Mouse (Mus musculus): ENCODE results near the gene Nif3l1. TPM values are rescaled to one million over a fixed set of nuclear protein-coding genes. Genes with fewer than 3 reads are reported as not detected.

Nif3l1 gene
- 36.1 and 37.3 TPM in 2 replicates for polyA plus RNA-seq (2014; fragmentation: Nextera tagmentation; extraction: Ambion mirVana)

DNA sequence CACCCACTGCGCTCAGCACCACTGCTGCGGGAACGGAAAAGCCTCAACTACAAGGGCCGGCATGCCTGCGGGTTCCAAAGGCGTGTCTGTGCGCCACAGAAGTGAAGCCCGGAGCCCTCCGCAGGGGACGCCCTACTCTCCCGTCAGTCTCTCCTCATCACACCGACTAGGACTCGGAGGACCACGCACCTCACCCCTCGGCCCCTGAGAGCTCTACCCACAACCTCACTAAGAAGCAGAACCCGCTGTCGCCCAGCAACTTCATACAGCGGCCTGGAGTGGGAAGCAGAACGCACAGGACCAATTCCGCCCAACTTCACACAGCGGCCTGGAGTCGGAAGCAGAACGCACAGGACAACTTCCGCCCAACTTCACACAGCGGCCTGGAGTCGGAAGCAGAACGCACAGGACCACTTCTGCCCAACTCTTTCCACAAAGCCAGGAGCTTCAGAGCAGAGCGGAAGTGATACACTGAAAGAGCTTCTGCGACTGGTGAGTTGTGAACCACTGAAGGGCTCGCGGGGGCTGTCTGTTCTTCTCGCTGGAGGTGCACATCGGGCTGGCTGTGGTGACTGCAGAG is at the start of gene Nif3l1, which contains the start of gene Ppil3:
Nif3l1 (plus strand) TSS at position 9 of the 580 bp plus-strand sequence.
Ppil3 (minus strand) TSS at position 344 of the 580 bp plus-strand sequence.
- H3K27ac ChIP-seq (replicated peaks; ENCODE audit: low read depth, low read length), result peak within 1 kb of the TSS; percentile 88
- peak within 1 kb of the TSS; percentile 84 for H3K9ac ChIP-seq (ENCODE audit: low read depth, low read length)
- H3K9me3 ChIP-seq (ENCODE audit: control insufficient read depth, low read length), result no peaks in the 10 kb centered on the region
- H3K36me3 ChIP-seq (ENCODE audit: control insufficient read depth, insufficient read depth, low read length), result peaks cover 49% of the 10 kb centered on the region
- peak within 1 kb of the TSS; percentile 56 for H3K4me3 ChIP-seq (ENCODE audit: low read depth, low read length)
- peak within 1 kb of the TSS; percentile 68 for H3K4me2 ChIP-seq (ENCODE audit: low read depth, low read length)
- DNase-seq (ENCODE audit: low spot score), result peak; percentile 97
- under 1% methylated on average over 33 of the region's 33 CpGs for WGBS
- peaks cover 14% of the 10 kb centered on the region; the same call in 1 of the 2 replicates for H3K4me1 ChIP-seq (ENCODE audit: control insufficient read depth, insufficient read depth, low read length)
- ATAC-seq (ENCODE audit: low read depth), result peak; percentile 97
- no peaks in the 10 kb centered on the region for H3K27me3 ChIP-seq (replicated peaks; ENCODE audit: control insufficient read depth, insufficient read depth, low read length)

DNA sequence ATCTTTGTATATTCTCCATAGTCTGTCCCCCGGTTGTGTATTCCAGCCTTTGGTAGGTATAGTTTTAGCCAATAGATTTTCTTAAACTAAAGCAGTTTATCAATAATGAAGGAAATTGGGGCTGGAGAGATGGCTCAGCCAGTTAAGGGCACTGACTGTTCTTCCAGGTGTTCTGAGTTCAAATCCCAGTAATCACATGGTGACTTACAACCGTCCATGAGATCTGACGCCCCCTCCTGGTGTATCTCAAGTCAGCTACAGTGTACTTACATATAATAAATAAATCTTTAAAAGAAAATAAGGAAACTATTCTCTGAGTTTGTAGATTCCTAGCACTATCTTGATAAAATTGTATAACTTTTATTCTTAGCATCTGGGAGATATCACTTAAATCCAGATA is 49.6 kb upstream of the Nif3l1 start:
- peaks cover 58% of the 10 kb centered on the region for H3K36me3 ChIP-seq (ENCODE audit: control insufficient read depth, insufficient read depth, low read length)
- ATAC-seq (ENCODE audit: low read depth), result no peak

DNA sequence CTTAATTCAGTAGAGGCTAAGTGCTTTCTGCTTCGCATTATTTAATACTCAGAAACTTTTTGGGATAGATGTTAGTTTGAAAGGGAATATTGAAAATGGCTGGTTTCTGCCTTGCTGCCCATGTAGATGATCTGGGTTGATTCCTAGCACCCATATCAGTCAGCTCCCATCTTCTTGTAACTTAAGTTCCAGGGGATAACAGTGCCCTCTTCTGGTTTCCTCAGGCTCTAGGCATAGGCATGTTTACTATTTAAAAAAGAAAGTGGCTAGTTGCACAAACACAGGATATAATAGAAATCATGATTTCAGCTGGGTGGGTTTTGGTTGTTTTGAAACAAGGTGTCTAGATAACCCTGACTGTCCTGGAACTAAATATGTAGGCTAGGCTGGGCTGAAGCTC is 48.8 kb upstream of the Nif3l1 start:
- peaks cover 66% of the 10 kb centered on the region for H3K36me3 ChIP-seq (ENCODE audit: control insufficient read depth, insufficient read depth, low read length)
- H3K9ac ChIP-seq (ENCODE audit: low read depth, low read length), result no peak overlapping the region
- no peak overlapping the region for H3K4me3 ChIP-seq (ENCODE audit: low read depth, low read length)
- peaks cover 11% of the 10 kb centered on the region for H3K4me1 ChIP-seq (ENCODE audit: control insufficient read depth, insufficient read depth, low read length)
- H3K4me2 ChIP-seq (ENCODE audit: low read depth, low read length), result no peak overlapping the region
- 100% methylated on average over 1 of the region's 1 CpGs for WGBS
- no peaks in the 10 kb centered on the region for H3K9me3 ChIP-seq (ENCODE audit: control insufficient read depth, low read length)
- DNase-seq (ENCODE audit: low spot score) (no peak), ATAC-seq (ENCODE audit: low read depth) (no peak)
- no peaks in the 10 kb centered on the region for H3K27me3 ChIP-seq (replicated peaks; ENCODE audit: control insufficient read depth, insufficient read depth, low read length)
- no peak overlapping the region for H3K27ac ChIP-seq (replicated peaks; ENCODE audit: low read depth, low read length)

More for the DNA sequence above, 49.6 kb upstream of the Nif3l1 start:
- Histone ChIP-seq H3K4me3 (ENCODE audit: low read depth, low read length) (no peak overlapping the region), H3K9me3 (ENCODE audit: control insufficient read depth, low read length) (no peaks in the 10 kb centered on the region), H3K27me3 (replicated peaks; ENCODE audit: control insufficient read depth, insufficient read depth, low read length) (no peaks in the 10 kb centered on the region), H3K9ac (ENCODE audit: low read depth, low read length) (no peak overlapping the region), H3K4me2 (ENCODE audit: low read depth, low read length) (no peak overlapping the region), H3K27ac (replicated peaks; ENCODE audit: low read depth, low read length) (no peak overlapping the region), H3K4me1 (ENCODE audit: control insufficient read depth, insufficient read depth, low read length) (peaks cover 11% of the 10 kb centered on the region)
- 92% methylated on average over 3 of the region's 3 CpGs for WGBS
- no peak for DNase-seq (ENCODE audit: low spot score)

DNA sequence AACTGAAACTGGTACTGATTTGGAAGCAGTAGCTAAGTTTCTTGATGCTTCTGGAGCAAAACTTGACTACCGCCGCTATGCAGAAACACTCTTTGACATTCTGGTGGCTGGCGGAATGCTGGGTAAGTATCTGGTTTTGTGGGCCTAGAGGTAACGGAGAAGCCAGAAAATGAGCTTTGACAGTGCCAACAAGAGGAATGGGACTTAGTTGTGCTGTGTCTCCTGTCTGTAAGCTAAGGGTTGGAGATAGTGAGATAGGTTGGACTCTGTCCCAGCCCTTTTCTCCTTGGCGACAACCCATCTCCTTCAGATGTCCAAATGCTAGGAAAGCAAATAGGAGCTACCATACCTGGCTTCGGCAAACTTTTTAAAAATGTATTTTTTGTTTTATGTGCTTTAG is 47.2 kb upstream of the Nif3l1 start:
- no peak overlapping the region for H3K4me3 ChIP-seq (ENCODE audit: low read depth, low read length)
- H3K9me3 ChIP-seq (ENCODE audit: control insufficient read depth, low read length), result no peaks in the 10 kb centered on the region
- DNase-seq (ENCODE audit: low spot score) (no peak), ATAC-seq (ENCODE audit: low read depth) (no peak)
- WGBS, result 95% methylated on average over 6 of the region's 6 CpGs
- no peaks in the 10 kb centered on the region for H3K27me3 ChIP-seq (replicated peaks; ENCODE audit: control insufficient read depth, insufficient read depth, low read length)
- H3K9ac ChIP-seq (ENCODE audit: low read depth, low read length), result no peak overlapping the region
- H3K36me3 ChIP-seq (ENCODE audit: control insufficient read depth, insufficient read depth, low read length), result peaks cover 82% of the 10 kb centered on the region
- H3K4me2 ChIP-seq (ENCODE audit: low read depth, low read length), result no peak overlapping the region
- peaks cover 4% of the 10 kb centered on the region; the same call in 1 of the 2 replicates for H3K4me1 ChIP-seq (ENCODE audit: control insufficient read depth, insufficient read depth, low read length)
- no peak overlapping the region for H3K27ac ChIP-seq (replicated peaks; ENCODE audit: low read depth, low read length)

DNA sequence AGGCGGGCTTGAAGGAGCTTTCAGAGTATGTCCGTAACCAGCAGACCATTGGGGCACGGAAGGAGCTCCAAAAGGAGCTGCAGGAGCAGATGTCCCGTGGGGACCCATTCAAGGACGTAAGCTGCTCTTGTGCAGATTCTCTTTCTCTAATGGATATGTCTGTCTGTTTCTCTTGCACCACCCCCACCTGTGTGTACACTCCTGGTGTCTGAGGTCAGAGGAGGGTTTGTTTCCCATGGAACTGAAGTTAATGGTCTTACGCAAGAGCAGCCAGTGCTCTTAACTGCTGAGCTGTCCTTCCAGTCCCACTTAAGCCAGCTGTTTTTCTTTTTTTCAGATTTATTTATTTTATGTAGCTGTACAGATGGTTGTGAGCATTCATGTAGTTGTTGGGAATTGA is 43.6 kb upstream of the Nif3l1 start:
- no peaks in the 10 kb centered on the region for H3K4me1 ChIP-seq (ENCODE audit: control insufficient read depth, insufficient read depth, low read length)
- H3K4me2 ChIP-seq (ENCODE audit: low read depth, low read length), result no peak overlapping the region
- no peak overlapping the region for H3K9ac ChIP-seq (ENCODE audit: low read depth, low read length)
- DNase-seq (ENCODE audit: low spot score), result no peak
- 93% methylated on average over 6 of the region's 6 CpGs for WGBS
- no peak overlapping the region for H3K4me3 ChIP-seq (ENCODE audit: low read depth, low read length)
- no peak for ATAC-seq (ENCODE audit: low read depth)
- H3K27ac ChIP-seq (replicated peaks; ENCODE audit: low read depth, low read length), result no peak overlapping the region
- H3K9me3 ChIP-seq (ENCODE audit: control insufficient read depth, low read length), result no peaks in the 10 kb centered on the region
- peaks cover 91% of the 10 kb centered on the region for H3K36me3 ChIP-seq (ENCODE audit: control insufficient read depth, insufficient read depth, low read length)
- H3K27me3 ChIP-seq (replicated peaks; ENCODE audit: control insufficient read depth, insufficient read depth, low read length), result no peaks in the 10 kb centered on the region

DNA sequence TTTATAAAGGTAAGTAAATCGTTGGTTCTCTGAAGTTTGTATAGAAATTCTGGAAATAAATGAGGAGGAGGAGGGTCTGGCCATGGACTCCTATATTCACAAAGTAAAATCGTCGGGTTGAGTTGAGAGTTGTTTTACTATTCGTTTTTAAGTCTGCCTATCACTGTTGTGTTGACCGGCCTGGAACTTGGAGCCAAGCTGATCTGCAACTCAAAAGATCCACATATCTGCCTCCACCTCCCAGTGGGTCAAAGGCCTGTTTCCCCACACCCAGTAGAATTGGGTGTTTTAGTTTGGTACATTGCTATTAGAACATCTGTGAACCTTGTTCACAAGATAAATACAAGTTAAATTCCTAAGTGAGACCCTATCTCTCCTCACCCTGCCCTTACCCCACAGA is 41.2 kb upstream of the Nif3l1 start:
- Histone ChIP-seq H3K4me1 (ENCODE audit: control insufficient read depth, insufficient read depth, low read length) (no peaks in the 10 kb centered on the region), H3K9ac (ENCODE audit: low read depth, low read length) (no peak overlapping the region), H3K4me3 (ENCODE audit: low read depth, low read length) (no peak overlapping the region), H3K36me3 (ENCODE audit: control insufficient read depth, insufficient read depth, low read length) (peaks cover 86% of the 10 kb centered on the region), H3K4me2 (ENCODE audit: low read depth, low read length) (no peak overlapping the region), H3K9me3 (ENCODE audit: control insufficient read depth, low read length) (no peaks in the 10 kb centered on the region), H3K27me3 (replicated peaks; ENCODE audit: control insufficient read depth, insufficient read depth, low read length) (no peaks in the 10 kb centered on the region), H3K27ac (replicated peaks; ENCODE audit: low read depth, low read length) (no peak overlapping the region)
- DNase-seq (ENCODE audit: low spot score) (no peak), ATAC-seq (ENCODE audit: low read depth) (no peak)
- WGBS, result 94% methylated on average over 5 of the region's 5 CpGs

DNA sequence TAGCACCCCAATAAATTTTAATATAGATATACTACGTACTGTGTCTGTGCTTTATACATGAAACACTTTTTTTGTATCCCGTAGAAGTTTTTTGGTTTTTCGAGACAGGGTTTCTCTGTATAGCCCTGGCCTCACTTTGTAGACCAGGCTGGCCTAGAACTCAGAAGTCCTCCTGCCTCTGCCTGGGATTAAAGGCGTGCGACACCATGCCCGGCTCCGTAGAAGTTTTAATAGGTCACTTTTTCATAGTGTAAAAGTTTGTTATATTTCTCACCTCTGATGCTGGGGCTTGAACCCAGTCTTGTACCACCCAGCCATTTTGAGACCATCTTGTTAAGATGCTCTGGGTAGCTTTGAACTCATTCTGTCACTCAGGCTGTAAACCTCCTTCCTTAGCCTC is 37.6 kb upstream of the Nif3l1 start:
- no peak for ATAC-seq (ENCODE audit: low read depth)
- H3K36me3 ChIP-seq (ENCODE audit: control insufficient read depth, insufficient read depth, low read length), result peaks cover 76% of the 10 kb centered on the region
- H3K27ac ChIP-seq (replicated peaks; ENCODE audit: low read depth, low read length), result no peak overlapping the region
- no peak overlapping the region for H3K4me2 ChIP-seq (ENCODE audit: low read depth, low read length)
- H3K27me3 ChIP-seq (replicated peaks; ENCODE audit: control insufficient read depth, insufficient read depth, low read length), result no peaks in the 10 kb centered on the region
- 98% methylated on average over 7 of the region's 7 CpGs for WGBS
- H3K4me3 ChIP-seq (ENCODE audit: low read depth, low read length), result no peak overlapping the region
- no peaks in the 10 kb centered on the region for H3K9me3 ChIP-seq (ENCODE audit: control insufficient read depth, low read length)
- no peak for DNase-seq (ENCODE audit: low spot score)
- no peaks in the 10 kb centered on the region for H3K4me1 ChIP-seq (ENCODE audit: control insufficient read depth, insufficient read depth, low read length)
- no peak overlapping the region for H3K9ac ChIP-seq (ENCODE audit: low read depth, low read length)

DNA sequence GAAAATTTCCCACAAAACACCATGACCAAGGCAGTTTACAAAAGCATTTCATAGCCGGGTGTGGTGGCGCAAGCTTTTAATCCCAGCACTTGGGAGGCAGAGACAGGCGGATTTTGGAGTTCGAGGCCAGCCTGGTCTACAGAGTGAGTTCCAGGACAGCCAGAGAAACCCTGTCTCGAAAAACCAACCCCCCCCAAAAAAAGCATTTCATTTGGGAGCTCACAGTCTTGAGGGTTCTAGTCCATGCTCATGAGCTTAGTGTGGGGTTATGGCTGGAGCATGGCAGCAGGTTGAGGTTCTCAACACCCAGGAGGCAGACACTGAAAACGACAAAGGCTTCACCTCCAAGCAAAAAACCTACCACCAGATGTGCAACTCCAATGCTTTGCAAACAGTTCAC is 36.8 kb upstream of the Nif3l1 start:
- Histone ChIP-seq H3K36me3 (ENCODE audit: control insufficient read depth, insufficient read depth, low read length) (peaks cover 76% of the 10 kb centered on the region), H3K4me1 (ENCODE audit: control insufficient read depth, insufficient read depth, low read length) (no peaks in the 10 kb centered on the region), H3K27me3 (replicated peaks; ENCODE audit: control insufficient read depth, insufficient read depth, low read length) (no peaks in the 10 kb centered on the region), H3K4me3 (ENCODE audit: low read depth, low read length) (no peak overlapping the region), H3K4me2 (ENCODE audit: low read depth, low read length) (no peak overlapping the region), H3K27ac (replicated peaks; ENCODE audit: low read depth, low read length) (no peak overlapping the region), H3K9ac (ENCODE audit: low read depth, low read length) (no peak overlapping the region), H3K9me3 (ENCODE audit: control insufficient read depth, low read length) (no peaks in the 10 kb centered on the region)
- DNase-seq (ENCODE audit: low spot score) (no peak), ATAC-seq (ENCODE audit: low read depth) (no peak)
- 83% methylated on average over 6 of the region's 6 CpGs for WGBS

DNA sequence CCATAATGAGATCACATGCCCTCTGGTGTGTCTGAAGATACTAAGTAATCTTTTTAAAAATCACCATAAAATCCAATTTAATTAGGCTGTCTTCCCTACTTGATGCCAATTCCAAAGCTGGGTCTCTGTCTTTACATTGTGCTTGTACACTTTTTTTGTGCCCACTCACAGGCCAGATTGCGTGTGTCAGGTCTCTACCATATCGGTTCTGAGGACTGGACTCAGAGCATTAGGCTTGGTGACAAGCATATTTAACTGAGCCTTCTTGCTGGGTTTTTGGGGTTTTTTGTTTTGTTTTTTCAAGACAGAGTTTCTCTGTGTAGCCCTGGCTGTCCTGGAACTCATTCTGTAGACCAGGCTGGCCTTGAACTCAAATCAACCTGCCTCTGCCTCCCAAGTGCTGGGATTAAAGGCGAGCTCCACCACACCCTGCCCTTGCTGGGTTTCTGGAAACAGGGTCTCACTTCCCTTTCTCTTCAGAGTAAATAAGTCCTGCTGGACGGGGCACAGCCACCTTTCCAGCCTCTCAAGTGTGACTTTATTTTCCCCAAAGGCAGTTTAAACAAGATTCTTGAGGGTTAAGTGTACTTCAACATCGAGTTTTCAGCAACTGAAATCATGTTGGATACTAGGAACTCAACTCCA is 35.3 kb upstream of the Nif3l1 start:
- ATAC-seq (ENCODE audit: low read depth) (no peak), DNase-seq (ENCODE audit: low spot score) (no peak)
- H3K9ac ChIP-seq (ENCODE audit: low read depth, low read length), result no peak overlapping the region
- H3K4me3 ChIP-seq (ENCODE audit: low read depth, low read length), result no peak overlapping the region
- H3K4me1 ChIP-seq (ENCODE audit: control insufficient read depth, insufficient read depth, low read length), result no peaks in the 10 kb centered on the region
- H3K9me3 ChIP-seq (ENCODE audit: control insufficient read depth, low read length), result no peaks in the 10 kb centered on the region
- WGBS, result 78% methylated on average over 5 of the region's 5 CpGs
- H3K4me2 ChIP-seq (ENCODE audit: low read depth, low read length), result no peak overlapping the region
- H3K27me3 ChIP-seq (replicated peaks; ENCODE audit: control insufficient read depth, insufficient read depth, low read length), result no peaks in the 10 kb centered on the region
- H3K27ac ChIP-seq (replicated peaks; ENCODE audit: low read depth, low read length), result no peak overlapping the region
- peaks cover 76% of the 10 kb centered on the region for H3K36me3 ChIP-seq (ENCODE audit: control insufficient read depth, insufficient read depth, low read length)

Data from embryonic facial prominence, embryonic 14.5 days (tissue).